In the genomic region with DNA sequence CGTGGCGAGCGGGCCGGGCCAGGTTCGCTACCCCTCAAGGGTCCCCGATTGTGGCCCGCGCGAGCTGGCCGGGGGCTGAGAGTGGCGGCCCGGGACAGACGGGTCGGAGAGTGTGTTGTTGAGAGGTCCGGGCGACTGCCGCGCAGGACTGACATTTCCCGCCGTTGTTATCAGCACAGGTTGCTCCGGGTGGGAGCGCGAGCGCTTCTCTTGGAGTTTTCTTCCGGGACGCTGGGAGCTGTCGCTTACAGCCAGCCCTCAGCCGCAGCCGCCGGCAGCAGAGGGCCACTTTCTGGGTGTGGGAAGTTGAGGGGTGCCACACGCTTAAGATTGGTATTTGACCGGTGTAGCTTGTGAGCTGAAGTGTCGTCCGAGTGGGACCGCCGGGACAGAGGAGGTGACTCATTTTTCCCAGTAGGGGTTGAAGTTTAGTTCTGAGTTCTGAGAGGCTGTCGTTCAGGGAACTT, we compare ENCODE assay signal across 7 mouse cellular contexts. TPM values are rescaled to one million over a fixed set of nuclear protein-coding genes. Genes with fewer than 3 reads are reported as not detected.
DNase-seq lines count a peak whose midpoint lies in the region; ATAC-seq and TF ChIP-seq lines count a peak whose summit lies in the region.

No protein-coding gene starts in this region.

- peak overlapping the region; percentile 87 for H3K9ac ChIP-seq in CH12.LX (ENCODE audit: insufficient read depth, low read depth)
- H3K9ac ChIP-seq in heart, postnatal 0 days (replicated peaks; ENCODE audit: low read depth, low read length), result peak overlapping the region; percentile 98

- dilution Hi-C loops in CH12.LX (cut with MboI; ENCODE audit: extremely low pct_ligation_motif_present, extremely low pct_unique_long_range_greater_than_20kb, low sequenced_read_pairs), result no loop called here

- H3K27ac ChIP-seq in CH12.LX (ENCODE audit: insufficient read depth, low read depth), result peak overlapping the region; percentile 74
- peak overlapping the region; percentile 95; the same call in 1 of the 2 replicates for H3K27ac ChIP-seq in cortical plate, adult 2 months (ENCODE audit: insufficient read depth, low read length)
- peak overlapping the region; percentile 92 for H3K27ac ChIP-seq in heart, postnatal 0 days (ENCODE audit: low read depth)

- H3K4me2 ChIP-seq in CH12.LX (ENCODE audit: insufficient read depth, low read depth, poor library complexity, severe bottlenecking), result peak overlapping the region; percentile 94
- peak overlapping the region; percentile 87 for H3K4me2 ChIP-seq in heart, postnatal 0 days (ENCODE audit: low read depth, low read length)

- WGBS in heart, postnatal 0 days, result 0% methylated on average over 37 of the region's 37 CpGs

- no peak for TF ChIP-seq RAD21 in CH12.LX (IDR thresholded peaks at IDR 0.05; ENCODE audit: low read depth, low read length)

- no peak for TF ChIP-seq CTCF in CH12.LX (conservative IDR thresholded peaks at IDR 0.05 in 1 of 2, IDR thresholded peaks at IDR 0.05 in 1 of 2; ENCODE audit: low read depth in 2 of 2, low read length in 2 of 2)
- TF ChIP-seq CTCF in cortical plate, adult 2 months (IDR thresholded peaks at IDR 0.05; ENCODE audit: extremely low read depth, insufficient read depth, low read length), result no peak
- TF ChIP-seq CTCF in heart, postnatal 0 days (IDR thresholded peaks at IDR 0.05; ENCODE audit: low read depth), result no peak

- peak overlapping the region; percentile 87 to 99 (median 95) for H3K4me3 ChIP-seq in CH12.LX (replicated peaks in 1 of 3; ENCODE audit: low read depth in 2 of 3, low read length in 2 of 3, poor library complexity in 1 of 3)
- H3K4me3 ChIP-seq in cortical plate, adult 2 months (ENCODE audit: insufficient read depth, low read length), result peak overlapping the region; percentile 95
- peak overlapping the region; percentile 99 for H3K4me3 ChIP-seq in heart, postnatal 0 days (ENCODE audit: low read depth, low read length)

- H3K36me3 ChIP-seq in CH12.LX (replicated peaks in 1 of 2; ENCODE audit: control insufficient read depth in 1 of 2, insufficient read depth in 1 of 2, low read length in 1 of 2), result peaks cover 20 to 24% of the 10 kb centered on the region in 2 experiments
- H3K36me3 ChIP-seq in heart, postnatal 0 days (replicated peaks; ENCODE audit: control insufficient read depth, insufficient read depth, low read length), result peaks cover 21% of the 10 kb centered on the region

- peaks cover 42% of the 10 kb centered on the region for H3K79me2 ChIP-seq in CH12.LX (replicated peaks; ENCODE audit: control insufficient read depth, extremely low read depth, insufficient read depth, poor library complexity, severe bottlenecking)

- TF ChIP-seq POLR2A in CH12.LX (IDR thresholded peaks at IDR 0.05; ENCODE audit: low read depth, low read length), result 0 out of 2 replicates have a peak, but pooled peaks have one; percentile 17
- no peak for TF ChIP-seq POLR2A in cortical plate, adult 2 months (IDR thresholded peaks at IDR 0.05; ENCODE audit: extremely low read depth, insufficient read depth, low read length)

- peak; percentile 77 for TF ChIP-seq EP300 in CH12.LX (IDR thresholded peaks at IDR 0.05; ENCODE audit: low read length)
- TF ChIP-seq EP300 in heart, postnatal 0 days (IDR thresholded peaks at IDR 0.05; ENCODE audit: low read depth), result no peak

- peak; percentile 61; the same call in 1 of the 2 replicates for ATAC-seq in heart, postnatal 0 days (ENCODE audit: insufficient read depth, low read depth)

- H3K27me3 ChIP-seq in CH12.LX (replicated peaks), result no peaks in the 10 kb centered on the region
- H3K27me3 ChIP-seq in heart, postnatal 0 days (ENCODE audit: control insufficient read depth, insufficient read depth, low read length), result no peaks in the 10 kb centered on the region

- DNase-seq in A20 (ENCODE audit: low read depth, low spot score) (peak; percentile 61), CH12.LX (ENCODE audit: extremely low read depth) (peak; percentile 66)
- peak; percentile 38 for DNase-seq in heart, postnatal 0 days (ENCODE audit: low spot score)
- DNase-seq in layer of hippocampus, adult 9-11 months, result peak; percentile 16
- DNase-seq in lung, postnatal 4 days, result peak; percentile 48 to 62
- peak; percentile 55 for DNase-seq in right cerebral cortex, postnatal 25 days

- in situ Hi-C loops in CH12.LX (cut with MboI; ENCODE audit: low pct_ligation_motif_present, low pct_unique_long_range_greater_than_20kb, low sequenced_read_pairs), result no loop called here

- no peaks in the 10 kb centered on the region for H3K9me3 ChIP-seq in CH12.LX (replicated peaks; ENCODE audit: low read length)
- no peaks in the 10 kb centered on the region for H3K9me3 ChIP-seq in heart, postnatal 0 days (replicated peaks; ENCODE audit: control insufficient read depth, low read length)

- H3K4me1 ChIP-seq in CH12.LX (ENCODE audit: control insufficient read depth in 1 of 2, insufficient read depth in 2 of 2), result peaks cover 3 to 21% of the 10 kb centered on the region in 2 experiments; a peak in 3 of 4 replicates
- peaks cover 2% of the 10 kb centered on the region; the same call in 1 of the 2 replicates for H3K4me1 ChIP-seq in cortical plate, adult 2 months (ENCODE audit: control insufficient read depth, insufficient read depth, low read length)
- H3K4me1 ChIP-seq in heart, postnatal 0 days (ENCODE audit: control insufficient read depth, insufficient read depth), result 0 out of 2 replicates have a peak, but pooled peaks cover 5% of the 10 kb centered on the region

TF ChIP-seq in CH12.LX, 34 proteins besides CTCF, POLR2A, EP300 and RAD21 (continues in another document):
- TF ChIP-seq BHLHE40 (IDR thresholded peaks at IDR 0.05; ENCODE audit: low read depth, low read length) (no peak), MXI1 (IDR thresholded peaks at IDR 0.05; ENCODE audit: low read depth, low read length) (peak; percentile 81; the same call in 1 of the 2 replicates), POLR2AphosphoS2 (IDR thresholded peaks at IDR 0.05; ENCODE audit: low read depth, low read length) (peak; percentile 7; the same call in 1 of the 2 replicates), CHD1 (IDR thresholded peaks at IDR 0.05; ENCODE audit: low read depth, low read length) (no peak), MYC (IDR thresholded peaks at IDR 0.05; ENCODE audit: low read depth, low read length) (no peak), HCFC1 (IDR thresholded peaks at IDR 0.05; ENCODE audit: low read depth, low read length) (no peak), JUN (IDR thresholded peaks at IDR 0.05; ENCODE audit: insufficient read depth, low read depth, low read length) (peak; percentile 85), SIN3A (IDR thresholded peaks at IDR 0.05; ENCODE audit: low read length) (no peak; the same call in 1 of the 2 replicates), TBP (conservative IDR thresholded peaks at IDR 0.05; ENCODE audit: low read depth, low read length) (no peak), UBTF (IDR thresholded peaks at IDR 0.05; ENCODE audit: low read depth, low read length) (peak; percentile 76), SMC3 (IDR thresholded peaks at IDR 0.05; ENCODE audit: low read depth, low read length) (no peak), TCF12 (IDR thresholded peaks at IDR 0.05; ENCODE audit: low read depth, low read length) (peak; percentile 57; the same call in 1 of the 2 replicates), MAX (IDR thresholded peaks at IDR 0.05; ENCODE audit: low read length) (no peak), ELF1 (IDR thresholded peaks at IDR 0.05; ENCODE audit: low read depth, low read length) (peak; percentile 43), CHD2 (IDR thresholded peaks at IDR 0.05; ENCODE audit: low read length) (0 out of 2 replicates have a peak, but pooled peaks have one; percentile 15), PAX5 (IDR thresholded peaks at IDR 0.05; ENCODE audit: low read length) (no peak), KAT2A (IDR thresholded peaks at IDR 0.05; ENCODE audit: insufficient replicate concordance, low read length) (0 out of 2 replicates have a peak, but pooled peaks have one; percentile 19), ZC3H11A (IDR thresholded peaks at IDR 0.05; ENCODE audit: low read depth, low read length) (no peak), ZNF384 (IDR thresholded peaks at IDR 0.05; ENCODE audit: low read depth, low read length) (no peak), NELFE (IDR thresholded peaks at IDR 0.05; ENCODE audit: low read depth, low read length) (no peak), MAFK (IDR thresholded peaks at IDR 0.05; ENCODE audit: insufficient replicate concordance, low read length) (0 out of 2 replicates have a peak, but pooled peaks have one; percentile 6), MEF2A (IDR thresholded peaks at IDR 0.05; ENCODE audit: borderline replicate concordance, low read depth, low read length) (peak; percentile 40; the same call in 1 of the 2 replicates)

RNA-seq across cellular contexts. Expression of gene Psmd11, which starts 0.6 kb away (rescaled TPM):
- total RNA-seq in CH12.LX (2012; rRNA removed) (141 and 157 TPM in 2 replicates), CH12.LX (2014; rRNA removed) (105 and 116 TPM in 2 replicates)
- 179 and 191 TPM in 2 replicates for polyA plus RNA-seq in CH12.LX (2012; ENCODE audit: insufficient read length, low read depth)
- polyA plus RNA-seq in cortical plate, adult 2 months (2012; rRNA removed), result 63.5 and 67.0 TPM in 2 replicates
- total RNA-seq in heart, postnatal 0 days (2014; rRNA removed; ENCODE audit: low replicate concordance), result 36.0 and 40.8 TPM in 2 replicates
- polyA plus RNA-seq in heart, postnatal 0 days (2015; fragmentation: Nextera tagmentation; extraction: Ambion mirVana), result 184 and 187 TPM in 2 replicates

RNA-seq across cellular contexts. Expression of gene Zfp207, which starts 46.0 kb away (rescaled TPM):
- 137 and 185 TPM in 2 replicates for total RNA-seq in CH12.LX (2012; rRNA removed)
- total RNA-seq in CH12.LX (2014; rRNA removed), result 296 and 345 TPM in 2 replicates
- 196 and 231 TPM in 2 replicates for polyA plus RNA-seq in CH12.LX (2012; ENCODE audit: insufficient read length, low read depth)
- polyA plus RNA-seq in cortical plate, adult 2 months (2012; rRNA removed), result 116 and 121 TPM in 2 replicates
- 185 and 196 TPM in 2 replicates for total RNA-seq in heart, postnatal 0 days (2014; rRNA removed; ENCODE audit: low replicate concordance)
- polyA plus RNA-seq in heart, postnatal 0 days (2015; fragmentation: Nextera tagmentation; extraction: Ambion mirVana), result 114 and 122 TPM in 2 replicates

RNA-seq across cellular contexts. Expression of gene Cdk5r1, which starts 47.8 kb away (rescaled TPM):
- total RNA-seq in CH12.LX (2012; rRNA removed), result 12.7 and 23.3 TPM in 2 replicates
- total RNA-seq in CH12.LX (2014; rRNA removed), result 2.6 and 2.8 TPM in 2 replicates
- polyA plus RNA-seq in CH12.LX (2012; ENCODE audit: insufficient read length, low read depth), result 2.7 and 3.5 TPM in 2 replicates
- polyA plus RNA-seq in cortical plate, adult 2 months (2012; rRNA removed), result 215 and 234 TPM in 2 replicates
- 0.31 and 0.35 TPM in 2 replicates for total RNA-seq in heart, postnatal 0 days (2014; rRNA removed; ENCODE audit: low replicate concordance)
- polyA plus RNA-seq in heart, postnatal 0 days (2015; fragmentation: Nextera tagmentation; extraction: Ambion mirVana), result 0.26 and 0.33 TPM in 2 replicates

RNA-seq across cellular contexts. Expression of gene 5730455P16Rik, which starts 51.2 kb away (rescaled TPM):
- total RNA-seq in CH12.LX (2012; rRNA removed) (11.5 and 12.7 TPM in 2 replicates), CH12.LX (2014; rRNA removed) (19.7 and 22.2 TPM in 2 replicates)
- polyA plus RNA-seq in CH12.LX (2012; ENCODE audit: insufficient read length, low read depth), result 15.0 and 19.4 TPM in 2 replicates
- 27.6 and 30.0 TPM in 2 replicates for polyA plus RNA-seq in cortical plate, adult 2 months (2012; rRNA removed)
- 9.2 and 36.9 TPM in 2 replicates for total RNA-seq in heart, postnatal 0 days (2014; rRNA removed; ENCODE audit: low replicate concordance)
- polyA plus RNA-seq in heart, postnatal 0 days (2015; fragmentation: Nextera tagmentation; extraction: Ambion mirVana), result 20.2 and 20.3 TPM in 2 replicates

Comparison
In these comparisons a context has a peak if more than half of its experiments do, and no peak if none do; other contexts are left out.
1. Peak in every context shown above with its lines: DNase-seq, ATAC-seq, H3K4me3 ChIP-seq and H3K27ac ChIP-seq.
2. DNase-seq: peak in every context shown above with its lines; median percentile 66 in CH12.LX; 61 in A20; 55 in lung, postnatal 4 days; 55 in right cerebral cortex, postnatal 25 days; 38 in heart, postnatal 0 days; 16 in layer of hippocampus, adult 9-11 months.
3. RNA of gene Cdk5r1, which starts 47.8 kb away (polyA plus RNA-seq): 215 to 234 TPM in cortical plate, adult 2 months; 2.7 to 3.5 TPM in CH12.LX and 0.26 to 0.33 TPM in heart, postnatal 0 days; every median in the first group is over 10 times any median in the second.